Mouse (Mus musculus): ENCODE measurements at regions not wholly inside any gene's neighbourhood (a gene's known extent, or its start where the extent isn't known, plus 50 kb on each side); places are given as distances from the start of the nearest gene placed in this dataset.

DNA sequence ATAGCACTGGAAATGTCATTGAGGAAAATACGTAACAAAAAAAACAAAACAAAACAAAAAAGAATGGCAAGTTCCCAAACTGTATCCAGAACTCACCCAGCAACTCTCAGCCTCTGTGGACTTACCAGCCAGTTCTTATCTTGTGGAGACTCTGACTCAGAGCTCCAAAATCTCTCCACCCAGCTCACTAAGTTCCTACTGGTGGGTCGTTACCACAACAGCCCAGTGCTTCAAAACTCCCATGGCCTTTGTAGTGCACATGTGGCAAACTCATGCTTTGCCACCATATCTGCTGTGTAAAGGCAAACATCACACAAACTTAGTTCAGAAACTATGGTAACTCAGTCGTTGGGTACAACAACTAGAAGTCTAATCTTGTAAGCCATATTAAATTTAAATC, 71.0 kb upstream of the Nrip1 start:
- H3K4me3 ChIP-seq = no peak overlapping the region
- H3K9ac ChIP-seq = no peak overlapping the region
- H3K9me3 ChIP-seq = no peaks in the 10 kb centered on the region
- H3K36me3 ChIP-seq (replicated peaks) = no peaks in the 10 kb centered on the region
- H3K27me3 ChIP-seq (replicated peaks) = no peaks in the 10 kb centered on the region
- H3K4me2 ChIP-seq = no peak overlapping the region
- 83% methylated on average over 3 of the region's 3 CpGs for WGBS
- no peak overlapping the region for H3K27ac ChIP-seq
- no peak for ATAC-seq (replicated peaks)
- H3K4me1 ChIP-seq = no peaks in the 10 kb centered on the region

DNA sequence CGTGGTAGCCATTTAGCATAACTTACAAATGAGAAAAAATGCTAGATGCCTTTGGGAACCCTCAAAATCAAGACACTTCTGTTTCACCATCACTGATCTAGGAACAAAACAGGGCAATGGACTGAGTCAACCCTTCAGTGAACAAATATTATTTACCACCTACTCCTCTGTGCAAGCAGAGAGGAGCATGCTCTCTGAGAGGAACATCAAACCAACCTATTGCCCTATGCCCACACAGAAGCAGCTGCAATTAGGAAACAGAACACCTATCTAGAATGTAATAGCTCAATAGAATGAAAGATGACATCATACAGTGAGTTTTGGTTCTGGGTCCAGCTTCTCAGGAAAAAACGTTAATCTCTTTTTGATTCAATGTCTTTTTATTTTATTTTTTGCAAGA, 69.0 kb upstream of the Nrip1 start:
- no peaks in the 10 kb centered on the region for H3K4me1 ChIP-seq
- no peak for ATAC-seq (replicated peaks)
- H3K27me3 ChIP-seq (replicated peaks) = no peaks in the 10 kb centered on the region
- no peak overlapping the region for H3K27ac ChIP-seq
- H3K4me2 ChIP-seq = no peak overlapping the region
- no peak overlapping the region for H3K4me3 ChIP-seq
- no peaks in the 10 kb centered on the region for H3K9me3 ChIP-seq
- WGBS = 90% methylated on average over 2 of the region's 2 CpGs
- no peaks in the 10 kb centered on the region for H3K36me3 ChIP-seq (replicated peaks)
- H3K9ac ChIP-seq = no peak overlapping the region

DNA sequence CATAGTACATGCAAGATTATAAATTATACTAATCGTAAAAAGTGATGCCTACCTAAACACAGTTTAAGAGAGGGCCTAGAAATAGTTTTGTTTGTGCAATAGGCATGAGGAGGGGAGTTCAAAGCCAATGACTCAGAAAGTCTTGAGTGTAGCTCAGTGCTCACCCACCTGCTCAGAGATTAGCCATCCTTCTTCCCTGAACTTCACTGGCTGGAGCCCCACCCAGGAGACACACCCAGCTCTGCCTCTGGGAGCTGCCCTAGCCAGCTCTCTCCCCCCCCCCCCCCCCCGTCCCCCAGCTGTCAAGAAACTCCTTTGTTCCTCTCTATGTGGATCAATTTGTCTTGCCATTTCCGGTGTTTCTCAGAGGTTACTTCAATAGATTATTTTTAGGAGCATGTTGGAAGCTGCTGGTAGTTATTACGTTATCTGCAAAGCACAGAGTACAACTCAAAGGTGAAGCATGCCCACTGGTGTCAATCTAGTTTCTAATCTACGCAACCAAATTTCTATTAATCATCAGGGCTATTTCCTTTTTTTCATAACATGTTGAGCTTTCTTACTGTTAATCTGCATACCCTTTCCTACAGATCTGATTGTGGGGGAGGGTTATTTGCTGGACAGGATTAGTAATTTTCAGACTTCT, 68.3 kb upstream of the Nrip1 start:
- ATAC-seq (replicated peaks) = no peak
- no peak overlapping the region for H3K4me3 ChIP-seq
- no peak overlapping the region for H3K4me2 ChIP-seq
- H3K9me3 ChIP-seq = no peaks in the 10 kb centered on the region
- H3K27me3 ChIP-seq (replicated peaks) = no peaks in the 10 kb centered on the region
- no peaks in the 10 kb centered on the region for H3K4me1 ChIP-seq
- no peak overlapping the region for H3K27ac ChIP-seq
- no peak overlapping the region for H3K9ac ChIP-seq
- no peaks in the 10 kb centered on the region for H3K36me3 ChIP-seq (replicated peaks)
- 53% methylated on average over 5 of the region's 5 CpGs for WGBS

DNA sequence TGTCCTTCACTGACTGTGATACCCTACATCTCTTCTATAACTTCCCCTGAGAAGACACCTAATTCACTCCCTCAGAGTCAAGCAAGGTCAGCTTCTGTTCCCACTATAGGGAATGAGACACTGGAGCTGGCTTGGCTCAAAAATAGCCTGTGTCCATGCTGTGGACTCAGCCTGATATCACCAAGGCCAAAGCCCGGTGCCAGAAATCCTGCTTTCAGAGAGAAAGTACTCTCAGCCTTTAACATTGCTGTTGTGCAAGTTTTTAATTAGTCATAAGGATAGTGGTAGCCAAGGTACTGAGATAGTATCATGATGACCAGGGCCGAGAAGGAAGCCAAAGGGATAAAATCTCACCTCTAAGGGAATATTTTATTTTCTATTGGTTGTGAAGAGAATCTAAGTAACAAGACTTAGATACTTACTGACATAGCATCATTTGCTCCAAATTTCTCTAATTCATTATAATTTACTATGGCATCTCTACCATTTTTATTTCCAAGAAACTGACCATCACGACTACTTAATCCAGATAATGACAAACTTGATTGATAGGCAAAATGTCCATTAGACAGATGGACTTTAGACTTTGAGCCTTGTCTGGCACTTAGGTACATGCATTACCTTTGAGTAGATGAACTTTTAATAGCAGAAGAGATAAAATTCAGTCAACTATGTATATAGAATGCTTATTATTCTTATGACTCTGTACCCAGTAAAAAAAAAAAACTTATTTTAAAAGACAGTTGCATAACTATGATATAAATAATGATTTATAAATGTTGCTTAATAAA, 64.7 kb upstream of the Nrip1 start:
- Histone ChIP-seq H3K27me3 (replicated peaks) (no peaks in the 10 kb centered on the region), H3K4me3 (no peak overlapping the region), H3K4me2 (no peak overlapping the region), H3K4me1 (no peaks in the 10 kb centered on the region), H3K36me3 (replicated peaks) (no peaks in the 10 kb centered on the region), H3K9me3 (no peaks in the 10 kb centered on the region), H3K27ac (no peak overlapping the region), H3K9ac (no peak overlapping the region)
- 94% methylated on average over 3 of the region's 3 CpGs for WGBS
- ATAC-seq (replicated peaks) = no peak

- H3K9ac ChIP-seq = no peak overlapping the region
- 89% methylated on average over 6 of the region's 6 CpGs for WGBS
- no peak overlapping the region for H3K4me3 ChIP-seq
- no peaks in the 10 kb centered on the region for H3K36me3 ChIP-seq (replicated peaks)
- no peaks in the 10 kb centered on the region for H3K27me3 ChIP-seq (replicated peaks)
- no peaks in the 10 kb centered on the region for H3K4me1 ChIP-seq
- no peak for ATAC-seq (replicated peaks)
- no peak overlapping the region for H3K27ac ChIP-seq
- H3K4me2 ChIP-seq = no peak overlapping the region
- H3K9me3 ChIP-seq = no peaks in the 10 kb centered on the region
Measured at GRCm38 (mm10) chr16:76436290-76436689, 62.7 kb upstream of the Nrip1 start.

- Histone ChIP-seq H3K36me3 (replicated peaks) (no peaks in the 10 kb centered on the region), H3K4me3 (no peak overlapping the region), H3K4me2 (no peak overlapping the region), H3K4me1 (no peaks in the 10 kb centered on the region), H3K27ac (no peak overlapping the region), H3K9ac (no peak overlapping the region), H3K27me3 (replicated peaks) (no peaks in the 10 kb centered on the region), H3K9me3 (no peaks in the 10 kb centered on the region)
- ATAC-seq (replicated peaks) = no peak
- WGBS = 84% methylated on average over 24 of the region's 24 CpGs
Measured at GRCm38 (mm10) chr16:76433076-76433825, 59.6 kb upstream of the Nrip1 start.

DNA sequence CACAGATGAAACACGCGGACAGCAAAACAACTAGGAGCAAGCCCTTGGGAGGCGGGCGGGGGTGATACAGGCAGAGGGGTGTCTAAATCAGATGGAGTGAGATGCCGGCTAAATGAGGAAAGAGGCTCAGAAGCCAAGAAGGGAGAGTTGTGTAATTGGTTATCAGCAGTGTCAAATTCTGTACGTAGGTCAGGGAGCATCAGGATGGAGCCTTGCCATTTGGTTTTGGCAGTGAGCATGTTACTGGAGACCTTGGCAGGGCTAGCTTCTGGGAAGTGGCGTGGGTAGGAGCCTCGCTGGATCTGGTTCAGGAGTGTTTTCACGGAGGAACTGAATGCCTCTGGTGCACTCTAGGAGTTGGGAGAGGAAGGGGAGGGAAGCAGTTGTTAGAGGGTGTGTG, 58.7 kb upstream of the Nrip1 start:
- Histone ChIP-seq H3K36me3 (replicated peaks) (no peaks in the 10 kb centered on the region), H3K9me3 (no peaks in the 10 kb centered on the region), H3K9ac (no peak overlapping the region), H3K27me3 (replicated peaks) (no peaks in the 10 kb centered on the region), H3K4me2 (no peak overlapping the region), H3K4me3 (no peak overlapping the region), H3K27ac (no peak overlapping the region), H3K4me1 (no peaks in the 10 kb centered on the region)
- WGBS = 82% methylated on average over 9 of the region's 9 CpGs
- ATAC-seq (replicated peaks) = no peak

GRCm38 (mm10) chr16:76429156-76429555, 55.5 kb upstream of the Nrip1 start:
- Histone ChIP-seq H3K36me3 (replicated peaks) (no peaks in the 10 kb centered on the region), H3K4me2 (no peak overlapping the region), H3K9ac (no peak overlapping the region), H3K9me3 (no peaks in the 10 kb centered on the region), H3K4me1 (no peaks in the 10 kb centered on the region), H3K27ac (no peak overlapping the region), H3K27me3 (replicated peaks) (no peaks in the 10 kb centered on the region), H3K4me3 (no peak overlapping the region)
- no peak for ATAC-seq (replicated peaks)
- 95% methylated on average over 3 of the region's 3 CpGs for WGBS

- no peaks in the 10 kb centered on the region for H3K36me3 ChIP-seq (replicated peaks)
- 86% methylated on average over 14 of the region's 14 CpGs for WGBS
- no peak overlapping the region for H3K27ac ChIP-seq
- H3K9ac ChIP-seq = no peak overlapping the region
- no peaks in the 10 kb centered on the region for H3K4me1 ChIP-seq
- H3K4me2 ChIP-seq = no peak overlapping the region
- no peak for ATAC-seq (replicated peaks)
- H3K27me3 ChIP-seq (replicated peaks) = no peaks in the 10 kb centered on the region
- H3K9me3 ChIP-seq = no peaks in the 10 kb centered on the region
- no peak overlapping the region for H3K4me3 ChIP-seq
Measured at GRCm38 (mm10) chr16:76423964-76424363, 50.3 kb upstream of the Nrip1 start.
